Mouse (Mus musculus): ENCODE results near the gene Nat8f5.
"Not testable (repeated sequence)": the region's sequence is repeated elsewhere in the genome, so short reads cannot be mapped to it uniquely, and the experiment has no call there.

Gene Nat8f5

DNA sequence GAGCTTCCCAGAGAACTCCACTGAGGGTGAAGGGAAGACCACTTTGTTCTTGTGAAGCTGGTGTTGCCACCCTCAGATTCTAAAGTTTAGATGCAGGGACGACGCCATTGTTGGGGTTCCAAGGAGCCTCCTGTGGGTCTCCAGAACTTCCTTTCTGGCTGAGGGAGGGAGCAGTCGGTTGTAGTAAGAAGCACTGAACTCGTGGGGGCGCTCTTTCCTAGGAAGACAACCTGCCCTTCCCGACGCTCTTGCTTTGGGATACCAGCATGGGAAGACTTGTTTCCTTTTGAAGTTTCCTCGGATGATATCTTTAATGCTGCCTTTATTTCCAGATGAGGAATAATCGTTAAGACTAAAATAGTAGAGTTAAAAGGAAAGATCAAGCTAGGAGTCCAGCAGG, 16.1 kb upstream of the Nat8f5 start:
- in situ Hi-C loops (cut with MseI, MboI) = loop anchor here (5.0 to 10.0 kb wide), 2 partner anchors 55 to 68 kb away; partner anchors contain the start of gene Nat8f4 (in 1 of the 2)

DNA sequence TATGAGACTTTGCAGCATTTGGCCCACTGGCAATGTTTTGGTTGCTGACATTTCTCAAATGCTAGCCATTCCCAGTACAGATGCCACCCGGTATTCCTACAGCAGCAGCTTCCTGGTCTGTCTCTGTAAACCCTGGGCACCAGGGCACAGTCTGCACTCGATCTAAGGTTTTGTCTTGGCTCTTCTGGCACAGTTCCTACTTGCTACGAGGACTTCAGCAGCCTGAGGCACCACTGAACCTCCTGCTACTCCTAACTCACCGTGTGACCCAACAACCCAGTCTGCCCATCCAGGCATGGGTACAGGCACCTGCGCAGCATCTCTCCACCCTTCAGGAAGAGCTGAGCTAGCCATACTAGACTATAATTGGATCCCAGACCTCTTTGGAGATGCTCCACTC, 15.3 kb upstream of the Nat8f5 start:
- in situ Hi-C loops (cut with MseI, MboI) = loop anchor here (5.0 to 10.0 kb wide), 2 partner anchors 56 to 69 kb away; partner anchors contain the start of gene Nat8f4 (in 1 of the 2)

DNA sequence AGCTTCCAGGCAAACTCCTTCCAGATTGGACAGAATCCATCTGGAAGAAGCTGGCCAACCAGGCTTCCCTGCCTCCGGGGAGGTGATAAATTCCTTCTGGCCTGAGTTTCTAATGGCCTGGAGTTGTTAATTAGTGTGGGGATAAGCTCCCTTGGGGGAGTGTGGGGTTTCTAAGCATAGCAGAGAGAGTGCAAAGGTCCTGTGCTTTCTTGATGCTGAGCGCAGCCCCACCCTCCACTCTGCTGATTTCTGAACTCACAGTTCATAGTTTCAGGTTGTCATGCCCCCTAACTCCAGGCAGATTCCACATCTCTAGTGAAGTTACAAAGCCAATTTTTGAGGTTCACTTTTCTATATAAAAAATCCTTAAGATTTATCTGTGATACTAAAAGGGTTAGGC, 14.3 kb upstream of the Nat8f5 start:
- in situ Hi-C loops (cut with MseI, MboI) = loop anchor here (5.0 to 10.0 kb wide), 2 partner anchors 57 to 70 kb away; partner anchors contain the start of gene Nat8f4 (in 1 of the 2)

DNA sequence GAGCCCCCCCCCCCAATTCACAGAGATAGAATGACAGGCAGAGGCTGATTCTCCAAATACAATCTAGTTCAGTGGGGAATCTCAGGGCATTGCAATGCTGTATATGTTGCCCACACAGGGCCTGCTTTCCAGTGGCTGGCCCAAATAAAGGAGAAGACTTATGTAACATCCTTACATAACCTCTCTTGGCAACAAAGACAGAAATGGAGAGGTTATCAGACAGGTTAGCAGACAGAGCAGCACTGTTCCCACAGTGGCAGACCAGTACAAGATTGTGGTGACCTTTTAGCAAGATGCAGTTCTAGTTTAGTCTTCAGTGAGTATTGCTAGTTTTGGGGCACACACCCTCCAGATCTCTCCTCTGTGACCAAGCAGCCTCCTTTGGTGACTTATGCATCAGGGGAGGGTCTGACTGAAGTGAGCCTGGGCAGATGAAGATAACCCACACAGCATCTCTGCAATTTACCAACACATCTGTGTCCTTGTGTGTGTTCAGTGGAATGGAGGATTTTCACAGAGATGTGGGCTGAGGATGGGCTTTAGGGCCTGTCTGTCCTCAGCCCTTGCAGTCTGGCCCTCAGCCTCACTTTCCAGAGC, 13.8 kb upstream of the Nat8f5 start:
- in situ Hi-C loops (cut with MseI, MboI) = loop anchor here (5.0 to 10.0 kb wide), 2 partner anchors 58 to 70 kb away; partner anchors contain the start of gene Nat8f4 (in 1 of the 2)

DNA sequence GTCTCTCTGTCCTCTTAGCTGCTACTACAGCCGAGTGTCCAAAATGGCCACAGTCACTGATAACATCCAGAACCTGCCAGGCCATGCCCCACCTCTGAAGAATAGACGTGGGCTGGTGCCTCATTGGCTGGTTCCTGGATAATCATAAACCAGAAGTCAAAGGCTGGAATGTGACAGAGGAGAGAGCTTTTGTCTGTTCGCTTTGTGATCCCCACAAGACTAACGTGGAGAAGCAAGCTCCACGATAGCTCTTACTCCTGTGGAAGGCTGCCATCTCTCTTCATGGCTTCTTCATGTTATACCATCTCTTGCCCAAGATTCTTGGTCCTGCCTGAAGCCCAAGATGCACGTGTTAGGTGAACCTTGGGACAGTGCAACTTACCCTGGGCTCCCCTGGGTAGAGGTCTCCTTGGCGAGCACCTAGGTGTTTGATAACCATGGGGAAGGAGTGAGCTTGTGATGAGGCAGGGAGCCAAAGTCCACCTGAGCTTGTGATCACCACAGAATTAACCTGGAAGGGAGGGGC, 11.1 kb upstream of the Nat8f5 start, which contains the start of gene Nat8:
TSS of gene Nat8 (minus strand) at position 287 of the 526 bp plus-strand sequence.
- in situ Hi-C loops (cut with MseI, MboI) = loop anchor here in 1 of 2 experiments (10.0 kb wide), 1 partner anchor 73 kb away; the partner anchor contains the start of gene Nat8f4

GRCm38 (mm10) chr6:85829462-85829861, 8.7 kb upstream of the Nat8f5 start:
- in situ Hi-C loops (cut with MseI, MboI) = loop anchor here in 1 of 2 experiments (5.0 kb wide), 1 partner anchor 178 kb away; no protein-coding TSS in a partner anchor

- in situ Hi-C loops (cut with MseI, MboI) = loop anchor here in 1 of 2 experiments (5.0 kb wide), 1 partner anchor 181 kb away; no protein-coding TSS in a partner anchor
These were observed 5.1 kb upstream of the Nat8f5 start for GRCm38 (mm10) chr6:85825886-85826285.

GRCm38 (mm10) chr6:85823382-85824090, 2.8 kb upstream of the Nat8f5 start:
- in situ Hi-C loops (cut with MseI, MboI) = loop anchor here in 1 of 2 experiments (5.0 kb wide), 1 partner anchor 76 kb away; no protein-coding TSS in a partner anchor

- in situ Hi-C loops (cut with MseI, MboI) = loop anchor here in 1 of 2 experiments (5.0 kb wide), 1 partner anchor 75 kb away; no protein-coding TSS in a partner anchor
These were observed 1.5 kb upstream of the Nat8f5 start for GRCm38 (mm10) chr6:85822286-85822685.

GRCm38 (mm10) chr6:85818338-85818737, 2.4 kb downstream of the Nat8f5 start:
- in situ Hi-C loops (cut with MseI, MboI) = no loop called here

DNA sequence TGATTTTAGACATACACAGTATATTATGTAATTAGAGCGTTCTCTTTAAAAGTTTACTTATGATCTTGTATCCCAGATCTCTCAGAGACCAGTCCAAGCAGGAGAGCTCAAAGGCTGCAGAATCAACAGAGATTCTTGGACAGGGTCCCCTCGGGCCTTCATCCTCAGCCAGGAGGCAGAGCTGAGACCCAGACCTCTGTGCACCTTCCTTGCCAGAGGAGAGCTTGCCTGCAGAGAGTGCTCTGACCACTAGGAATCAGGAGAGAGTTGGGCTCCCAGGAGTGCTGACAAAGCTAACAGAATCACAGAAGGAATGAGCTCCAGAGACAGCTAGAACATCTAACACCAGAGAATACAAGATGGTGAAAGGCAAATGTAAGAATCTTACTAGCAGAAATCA, 7.4 kb downstream of the Nat8f5 start:
- in situ Hi-C loops (cut with MseI, MboI) = no loop called here

- in situ Hi-C loops (cut with MseI, MboI) = not testable (repeated sequence)
These were observed 9.7 kb downstream of the Nat8f5 start for GRCm38 (mm10) chr6:85810942-85811537.

GRCm38 (mm10) chr6:85810514-85810913, 10.3 kb downstream of the Nat8f5 start:
- in situ Hi-C loops (cut with MseI, MboI) = not testable (repeated sequence)

DNA sequence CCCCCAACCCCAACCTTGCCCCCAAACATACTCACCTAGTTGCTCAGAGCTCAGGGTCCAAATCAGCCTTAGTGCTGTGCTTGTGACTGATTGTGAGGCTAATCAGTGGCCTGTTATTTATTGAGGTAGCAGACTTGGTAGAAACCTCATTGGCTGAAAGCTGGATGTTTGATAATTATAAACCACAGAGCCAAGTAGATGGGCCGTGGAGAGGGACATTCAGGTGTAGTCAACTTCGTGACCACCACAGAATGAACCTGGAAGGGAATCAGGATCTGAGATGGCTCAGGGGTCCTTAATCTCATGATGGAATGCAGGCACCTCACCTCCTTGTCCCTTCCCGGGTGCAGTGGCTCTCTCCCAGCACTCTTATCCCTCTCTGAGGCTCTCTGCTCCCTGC, 11.0 kb downstream of the Nat8f5 start:
- in situ Hi-C loops (cut with MseI, MboI) = not testable (repeated sequence)

- in situ Hi-C loops (cut with MseI, MboI) = not testable (repeated sequence)
These were observed 17.6 kb downstream of the Nat8f5 start for GRCm38 (mm10) chr6:85803180-85803579.
